Mouse (Mus musculus) CD4-positive, CD25-positive, alpha-beta regulatory T cell, adult 9 weeks (primary cell): Measurements from ENCODE around the gene Olfr166. TPM values are rescaled to one million over a fixed set of nuclear protein-coding genes. Genes with fewer than 3 reads are reported as not detected.

Experiments used
- polyA plus RNA-seq: library from polyadenylated mRNA; unstranded; fragments of 100-300 nt; shearing (Covaris generic); gene quantifications from one replicate; pipeline ENCODE4 v1.2.1, GENCODE M21; 2017

The Olfr166 gene
- 0.06 TPM for polyA plus RNA-seq

GRCm38 (mm10) chr16:19483394-19483793 lies at the start of gene Olfr166:
Olfr166 (plus strand) TSS chr16:19483694.

GRCm38 (mm10) chr16:19522166-19522565 lies 38.7 kb downstream of the Olfr166 start, which contains the start of gene Olfr167:
Olfr167 (minus strand) TSS chr16:19522266.

GRCm38 (mm10) chr16:19535455-19535854 lies 52.0 kb downstream of the Olfr166 start, which contains the start of gene Olfr168:
Olfr168 (minus strand) TSS chr16:19535555.

Other genes with a start within 250 kb of the Olfr166 start
- gene Olfr164, start 169.6 kb upstream of the Olfr166 start, polyA plus RNA-seq, result not detected
- gene Olfr165, start 60.6 kb upstream of the Olfr166 start, polyA plus RNA-seq, result not detected
- gene Olfr167, start 38.6 kb downstream of the Olfr166 start, polyA plus RNA-seq, result not detected
- gene Olfr168, start 51.9 kb downstream of the Olfr166 start, polyA plus RNA-seq, result not detected
- not detected for gene Olfr169, start 88.1 kb downstream of the Olfr166 start, polyA plus RNA-seq
- gene Olfr170, start 128.2 kb downstream of the Olfr166 start, polyA plus RNA-seq, result not detected
- not detected for gene Olfr171, start 146.2 kb downstream of the Olfr166 start, polyA plus RNA-seq
- gene Lamp3, start 222.7 kb downstream of the Olfr166 start, polyA plus RNA-seq, result not detected